Mouse (Mus musculus) G1E-ER4 (cell line): ENCODE measurements around the gene Psph. TPM values are rescaled to one million over a fixed set of nuclear protein-coding genes. Genes with fewer than 3 reads are reported as not detected.

ENCODE experiments used
- GATA1 ChIP-seq: IDR thresholded peaks from one replicate; pipeline ENCODE4 v1.8.0; 2012; ENCODE audit warnings: low read length, inconsistent platforms
- polyA plus RNA-seq: library from polyadenylated mRNA; stranded (reverse); fragments of >175 nt; gene quantifications from 2 replicates; pipeline ENCODE4 v1.2.3, GENCODE M21; 2012

Gene Psph
- polyA plus RNA-seq, 1 experiment = 10.3 TPM

- no peak for TF ChIP-seq GATA1
These were observed 30.4 kb downstream of the Psph start for GRCm38 (mm10) chr5:129756886-129757285.

- no peak for TF ChIP-seq GATA1
These were observed 43.2 kb downstream of the Psph start for GRCm38 (mm10) chr5:129744050-129744449.

GRCm38 (mm10) chr5:129742903-129743488 lies 44.3 kb downstream of the Psph start:
- no peak for TF ChIP-seq GATA1

- TF ChIP-seq GATA1 = no peak
These were observed 46.3 kb downstream of the Psph start for GRCm38 (mm10) chr5:129740976-129741375.

GRCm38 (mm10) chr5:129731021-129731420 lies 56.2 kb downstream of the Psph start:
- no peak for TF ChIP-seq GATA1

- no peak for TF ChIP-seq GATA1
These were observed 56.9 kb downstream of the Psph start for GRCm38 (mm10) chr5:129730344-129730743.

GRCm38 (mm10) chr5:129729286-129729685 lies 58.0 kb downstream of the Psph start:
- no peak for TF ChIP-seq GATA1

- no peak for TF ChIP-seq GATA1
These were observed 60.5 kb downstream of the Psph start for GRCm38 (mm10) chr5:129726784-129727183.

- TF ChIP-seq GATA1 = no peak
These were observed 61.4 kb downstream of the Psph start for GRCm38 (mm10) chr5:129725774-129726392.

- no peak for TF ChIP-seq GATA1
These were observed 62.1 kb downstream of the Psph start, which contains the start of gene Nipsnap2 for GRCm38 (mm10) chr5:129724834-129725773. Nipsnap2 (plus strand) TSS chr5:129725063.

- peak; percentile 50 for TF ChIP-seq GATA1
These were observed 63.0 kb downstream of the Psph start for GRCm38 (mm10) chr5:129724268-129724667.

GRCm38 (mm10) chr5:129720176-129720575 lies 67.1 kb downstream of the Psph start:
- TF ChIP-seq GATA1 = no peak

GRCm38 (mm10) chr5:129717016-129717415 lies 70.2 kb downstream of the Psph start:
- TF ChIP-seq GATA1 = no peak

Other genes starting within 250 kb of the Psph start
- gene Mmp17, start 203.3 kb downstream of the Psph start, polyA plus RNA-seq = 0.01 TPM in 1 of 2 replicates, not detected in the other
- gene Zfp11, start 117.3 kb downstream of the Psph start, polyA plus RNA-seq = 0.03 and 0.04 TPM in 2 replicates
- not detected in 2 replicates for gene Sept14, start 78.9 kb downstream of the Psph start, polyA plus RNA-seq
- gene Mrps17, start 72.0 kb downstream of the Psph start, polyA plus RNA-seq = 30.7 and 36.4 TPM in 2 replicates
- gene Nipsnap2, start 62.4 kb downstream of the Psph start, polyA plus RNA-seq = 54.9 and 74.5 TPM in 2 replicates
- 29.0 and 30.2 TPM in 2 replicates for gene Sumf2, start 59.5 kb upstream of the Psph start, polyA plus RNA-seq
- 790 and 931 TPM in 2 replicates for gene Chchd2, start 100.0 kb upstream of the Psph start, polyA plus RNA-seq
- 9.3 and 12.2 TPM in 2 replicates for gene Zbed5, start 108.3 kb upstream of the Psph start, polyA plus RNA-seq
- not detected in 2 replicates for gene Phkg1, start 111.1 kb upstream of the Psph start, polyA plus RNA-seq
- gene Nupr1l, start 121.1 kb upstream of the Psph start, polyA plus RNA-seq = 2.8 and 4.3 TPM in 2 replicates
- 21.0 and 29.4 TPM in 2 replicates for gene Vkorc1l1, start 154.5 kb upstream of the Psph start, polyA plus RNA-seq
- 19.9 and 21.1 TPM in 2 replicates for gene Gusb, start 215.6 kb upstream of the Psph start, polyA plus RNA-seq
- gene Asl, start 241.8 kb upstream of the Psph start, polyA plus RNA-seq = 16.6 and 21.0 TPM in 2 replicates
- 9.0 and 10.0 TPM in 2 replicates for gene Crcp, start 241.8 kb upstream of the Psph start, polyA plus RNA-seq